Mouse (Mus musculus) C2C12 (cell line): ENCODE results near the gene Mmrn2.

Experiments
- CEBPB ChIP-seq: IDR thresholded peaks from one replicate; pipeline ENCODE4 v1.6.1; 2011; ENCODE audit warnings: low read depth, mild to moderate bottlenecking, control low read depth, moderate library complexity
- CTCF ChIP-seq: IDR thresholded peaks from one replicate; pipeline ENCODE4 v1.5.1; 2011; ENCODE audit not compliant: control insufficient read depth, insufficient read depth, insufficient read length
- FOSL1 ChIP-seq: IDR thresholded peaks from one replicate; pipeline ENCODE4 v1.8.0; 2011; ENCODE audit warnings: mild to moderate bottlenecking, low read length; ENCODE audit not compliant: poor library complexity, insufficient read depth, severe bottlenecking
- MAX ChIP-seq: IDR thresholded peaks from one replicate; pipeline ENCODE4 v1.6.1; 2011; ENCODE audit warnings: mild to moderate bottlenecking, control low read depth
- MYOD1 ChIP-seq: IDR thresholded peaks from one replicate; pipeline ENCODE4 v1.6.1; 2011; ENCODE audit warnings: low read depth; ENCODE audit not compliant: control insufficient read depth, insufficient read length
- MYOG ChIP-seq: IDR thresholded peaks from one replicate; pipeline ENCODE4 v1.6.1; 2011; ENCODE audit not compliant: control insufficient read depth, insufficient read length; ENCODE audit errors: extremely low read depth
- USF1 ChIP-seq: IDR thresholded peaks from one replicate; pipeline ENCODE4 v1.6.1; 2011; ENCODE audit warnings: low read depth, mild to moderate bottlenecking, control low read depth, moderate library complexity

DNA sequence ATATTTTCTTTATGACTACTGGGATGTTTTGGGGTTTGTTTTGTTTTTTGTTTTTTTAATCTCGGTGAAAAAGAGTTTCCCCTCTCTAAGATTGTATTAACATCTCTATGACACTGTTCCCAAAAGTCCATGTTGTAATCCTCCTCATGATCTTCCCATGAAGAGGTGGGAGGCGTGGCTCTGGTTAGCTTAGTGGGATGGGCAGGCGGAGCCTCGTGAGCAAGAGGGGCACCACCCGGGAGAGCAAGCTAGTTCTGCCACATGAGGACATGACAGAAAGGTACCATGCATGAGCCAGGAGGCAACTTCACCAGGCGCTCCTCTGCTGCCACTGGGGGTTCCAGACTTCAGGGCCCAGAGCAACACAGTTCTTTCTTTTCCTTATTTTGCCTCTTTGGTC is 22.7 kb upstream of the Mmrn2 start:
- TF ChIP-seq CTCF (no peak), MAX (no peak), FOSL1 (no peak), MYOD1 (no peak), USF1 (no peak), MYOG (no peak), CEBPB (no peak)
